Mouse (Mus musculus) forebrain, embryonic 15.5 days (tissue): ENCODE measurements around the gene Ntm. TPM values are rescaled to one million over a fixed set of nuclear protein-coding genes. Genes with fewer than 3 reads are reported as not detected.

ENCODE experiments used
- ATAC-seq: fragments of 200-750 bp; cut with Nextera tagmentation; replicated peaks from 2 replicates; pipeline ENCODE4 v1.8.0; 2017; ENCODE audit warnings: mild to moderate bottlenecking, moderate TSS enrichment, moderate library complexity
- H3K27ac ChIP-seq: fragments of 300-500 bp; sonication (generic); replicated peaks from 2 replicates; pipeline ENCODE4 v1.5.1; 2015; ENCODE audit warnings: mild to moderate bottlenecking, inconsistent platforms
- H3K27me3 ChIP-seq: fragments of 300-500 bp; sonication (generic); 2 replicates; pipeline ENCODE4 v1.6.1; 2015; ENCODE audit warnings: inconsistent platforms
- H3K36me3 ChIP-seq: fragments of 300-500 bp; sonication (generic); 2 replicates; pipeline ENCODE4 v1.6.1; 2015; ENCODE audit warnings: mild to moderate bottlenecking, inconsistent platforms
- H3K4me1 ChIP-seq: fragments of 300-500 bp; sonication (generic); 2 replicates; pipeline ENCODE4 v1.6.1; 2015; ENCODE audit warnings: inconsistent platforms
- H3K4me2 ChIP-seq: fragments of 300-500 bp; sonication (generic); replicated peaks from 2 replicates; pipeline ENCODE4 v1.6.1; 2015; ENCODE audit warnings: mild to moderate bottlenecking, inconsistent platforms
- H3K4me3 ChIP-seq: fragments of 300-500 bp; sonication (generic); 2 replicates; pipeline ENCODE4 v1.5.1; 2015; ENCODE audit warnings: mild to moderate bottlenecking, inconsistent platforms
- H3K9ac ChIP-seq: fragments of 300-500 bp; sonication (generic); replicated peaks from 2 replicates; pipeline ENCODE4 v1.6.1; 2015; ENCODE audit warnings: mild to moderate bottlenecking, inconsistent platforms
- H3K9me3 ChIP-seq: fragments of 300-500 bp; sonication (generic); 2 replicates; pipeline ENCODE4 v1.6.1; 2016; ENCODE audit warnings: inconsistent platforms
- WGBS: fragments of 180-500 bp; shearing (Covaris S2); methylation state at CpG from one replicate; pipeline ENCODE4 v1.1.7; 2015; ENCODE audit warnings: mixed read lengths; 5-methylcytosine and 5-hydroxymethylcytosine counted together
- polyA plus RNA-seq: library from polyadenylated mRNA; unstranded; fragments of >200 nt; fragmentation: Nextera tagmentation; extraction: Ambion mirVana; gene quantifications from 2 replicates; pipeline ENCODE4 v1.2.1, GENCODE M21; 2015

The Ntm gene
- polyA plus RNA-seq, 1 experiment from 2014 or later: 98.7 TPM

DNA sequence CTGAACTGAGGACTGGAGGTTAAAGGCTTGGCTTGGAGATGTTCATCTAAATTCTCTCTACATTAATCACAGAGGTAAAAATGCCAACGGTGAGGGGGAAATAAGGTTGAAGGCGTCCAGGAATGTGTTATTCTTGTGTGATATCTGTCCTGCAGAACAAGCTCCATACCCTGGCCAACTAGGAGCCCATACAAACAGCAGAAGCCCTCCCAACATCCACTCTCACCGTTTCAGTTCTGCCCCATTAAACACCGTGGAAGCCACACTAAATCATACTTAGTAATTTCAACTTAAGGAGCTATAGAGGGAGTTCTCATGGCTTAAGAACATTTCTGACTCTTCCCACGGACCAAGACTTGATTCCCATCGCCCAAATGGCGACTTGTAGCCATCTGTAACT, 620.6 kb downstream of the Ntm start:
- no peak overlapping the region for H3K27ac ChIP-seq
- H3K4me3 ChIP-seq: no peak overlapping the region
- no peaks in the 10 kb centered on the region for H3K27me3 ChIP-seq
- no peaks in the 10 kb centered on the region for H3K9me3 ChIP-seq
- H3K9ac ChIP-seq: no peak overlapping the region
- H3K4me1 ChIP-seq: no peaks in the 10 kb centered on the region
- no peak overlapping the region for H3K4me2 ChIP-seq
- 91% methylated on average over 7 of the region's 7 CpGs for WGBS
- ATAC-seq: no peak
- no peaks in the 10 kb centered on the region for H3K36me3 ChIP-seq

DNA sequence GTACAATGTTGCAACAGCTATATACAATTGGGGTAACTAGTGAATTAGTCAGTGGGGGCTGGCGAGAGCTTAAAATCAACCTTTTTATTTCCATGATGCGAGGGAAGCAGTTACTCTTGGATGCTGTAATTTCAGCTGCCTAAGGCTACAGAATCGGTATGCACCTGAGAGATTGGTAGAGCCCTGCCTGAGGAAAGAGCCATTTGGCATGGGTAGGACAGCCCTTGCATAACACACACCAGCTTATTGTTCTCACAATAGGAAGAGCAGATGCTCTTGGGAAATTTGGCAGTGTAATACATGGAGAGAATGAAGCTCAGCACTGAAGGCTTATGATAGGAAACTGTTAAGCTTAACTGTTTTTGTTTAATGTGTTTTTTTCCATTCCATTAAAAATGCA, 621.6 kb downstream of the Ntm start:
- H3K4me1 ChIP-seq: no peaks in the 10 kb centered on the region
- H3K27me3 ChIP-seq: no peaks in the 10 kb centered on the region
- H3K36me3 ChIP-seq: no peaks in the 10 kb centered on the region
- H3K4me3 ChIP-seq: no peak overlapping the region
- no peaks in the 10 kb centered on the region for H3K9me3 ChIP-seq
- H3K9ac ChIP-seq: no peak overlapping the region
- WGBS: 92% methylated on average over 3 of the region's 3 CpGs
- H3K4me2 ChIP-seq: no peak overlapping the region
- no peak for ATAC-seq
- H3K27ac ChIP-seq: no peak overlapping the region

DNA sequence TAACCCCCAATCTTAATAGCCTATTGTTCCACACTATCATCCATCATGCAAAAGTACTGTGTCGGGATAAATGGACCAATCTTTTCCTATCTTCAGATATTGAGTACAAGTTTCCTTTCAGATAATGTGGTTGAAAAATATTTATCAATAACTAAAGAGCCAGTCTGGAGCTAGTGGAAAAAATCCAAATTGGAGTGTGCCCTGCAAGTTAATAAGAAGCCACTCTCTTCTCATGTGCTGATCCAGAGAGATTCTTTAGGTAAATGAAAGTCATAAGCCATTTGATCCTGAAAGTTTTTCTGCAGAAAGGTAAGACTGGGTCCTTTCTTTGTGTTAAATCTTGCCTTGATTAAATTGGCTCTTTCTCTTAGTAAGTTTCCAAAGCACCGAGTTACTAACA, 627.3 kb downstream of the Ntm start:
- ATAC-seq: no peak
- WGBS: 62% methylated on average over 2 of the region's 2 CpGs
- H3K9ac ChIP-seq: no peak overlapping the region
- no peak overlapping the region for H3K4me3 ChIP-seq
- no peaks in the 10 kb centered on the region for H3K4me1 ChIP-seq
- H3K27ac ChIP-seq: no peak overlapping the region
- H3K27me3 ChIP-seq: no peaks in the 10 kb centered on the region
- H3K9me3 ChIP-seq: no peaks in the 10 kb centered on the region
- H3K36me3 ChIP-seq: no peaks in the 10 kb centered on the region
- no peak overlapping the region for H3K4me2 ChIP-seq

DNA sequence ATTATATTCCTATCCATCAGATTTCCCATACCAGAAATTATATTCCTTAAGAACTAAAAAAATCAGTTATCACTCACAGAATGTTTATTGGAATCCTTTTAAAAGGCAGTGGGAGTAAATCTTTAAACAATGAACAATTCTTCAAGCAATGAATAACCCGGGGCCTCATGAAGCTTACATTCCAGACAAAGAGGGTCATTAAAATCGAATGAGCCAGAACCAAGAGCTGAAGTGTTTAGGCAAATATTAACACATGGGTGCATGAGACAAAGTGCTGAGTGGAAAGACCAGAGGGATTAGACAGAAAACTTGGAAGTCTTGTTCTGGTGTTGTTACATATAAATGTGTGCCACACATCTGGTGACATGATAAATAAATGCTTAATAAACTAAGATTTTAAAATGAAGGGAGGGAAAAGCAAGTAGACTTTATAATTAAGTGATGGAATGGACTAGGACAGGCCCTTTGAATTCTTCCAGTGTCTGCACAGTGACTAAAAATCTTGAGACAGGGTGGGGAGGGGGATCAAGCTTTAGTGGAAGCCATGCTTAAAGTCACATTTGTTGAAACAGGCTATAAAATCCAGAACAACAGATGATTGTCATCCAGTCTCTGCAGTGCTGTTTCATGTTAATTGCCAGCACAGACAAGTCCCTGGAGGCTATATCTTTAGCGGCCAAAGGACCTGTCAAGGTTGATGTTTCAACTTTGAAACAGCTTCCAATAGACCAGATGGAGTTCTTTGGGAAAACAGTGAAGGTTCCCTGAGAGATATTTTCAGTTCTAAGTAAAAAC, 630.4 kb downstream of the Ntm start:
- WGBS: 18% methylated on average over 3 of the region's 3 CpGs

DNA sequence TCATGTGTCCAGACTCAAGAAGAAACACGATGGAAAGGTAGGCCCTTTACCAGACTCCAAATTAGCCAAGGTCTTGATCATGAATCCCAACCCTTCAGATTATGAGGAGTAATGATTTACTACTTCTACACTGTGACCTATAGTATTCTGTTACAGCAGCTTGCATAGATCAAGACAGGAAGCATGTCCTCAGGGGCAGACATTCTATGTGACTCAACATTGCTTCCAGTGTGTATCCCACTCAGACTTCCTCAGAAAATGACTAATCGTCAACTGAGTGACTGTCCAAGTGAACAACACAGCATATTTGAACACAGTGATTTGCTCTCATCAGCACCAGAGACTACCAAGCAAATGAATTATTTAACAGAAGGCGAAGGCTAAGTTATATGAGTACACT, 632.5 kb downstream of the Ntm start:
- 92% methylated on average over 3 of the region's 3 CpGs for WGBS
- Histone ChIP-seq H3K4me3 (no peak overlapping the region), H3K36me3 (no peaks in the 10 kb centered on the region), H3K4me1 (0 out of 2 replicates have a peak, but pooled peaks cover 2% of the 10 kb centered on the region), H3K27ac (no peak overlapping the region), H3K27me3 (no peaks in the 10 kb centered on the region), H3K9me3 (no peaks in the 10 kb centered on the region), H3K9ac (no peak overlapping the region), H3K4me2 (no peak overlapping the region)
- no peak for ATAC-seq

More for the DNA sequence above, 630.4 kb downstream of the Ntm start:
- Histone ChIP-seq H3K27me3 (no peaks in the 10 kb centered on the region), H3K4me2 (no peak overlapping the region), H3K9ac (no peak overlapping the region), H3K4me3 (no peak overlapping the region), H3K27ac (no peak overlapping the region), H3K4me1 (no peaks in the 10 kb centered on the region), H3K36me3 (no peaks in the 10 kb centered on the region), H3K9me3 (no peaks in the 10 kb centered on the region)
- no peak for ATAC-seq

DNA sequence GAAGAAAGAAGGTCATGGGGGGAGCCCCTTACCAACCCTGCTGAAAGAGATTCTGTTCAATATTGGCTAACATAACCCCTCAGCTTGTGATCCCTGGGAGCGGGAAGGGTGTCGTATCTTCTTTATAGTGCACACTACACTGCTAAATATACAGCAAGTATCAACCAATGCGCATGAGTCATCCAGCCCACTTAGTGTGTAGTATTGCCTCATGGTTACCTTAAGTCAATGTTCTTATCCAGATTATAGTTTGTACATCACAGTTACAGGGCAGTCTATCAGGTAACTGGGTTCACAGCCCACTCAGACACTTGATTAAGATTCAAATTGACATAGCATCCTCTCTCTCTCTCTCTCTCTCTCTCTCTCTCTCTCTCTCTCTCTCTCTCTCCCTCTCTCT, 636.7 kb downstream of the Ntm start:
- no peaks in the 10 kb centered on the region for H3K36me3 ChIP-seq
- no peak overlapping the region for H3K9ac ChIP-seq
- H3K9me3 ChIP-seq: no peaks in the 10 kb centered on the region
- no peak overlapping the region for H3K4me2 ChIP-seq
- 0 out of 2 replicates have a peak, but pooled peaks cover 3% of the 10 kb centered on the region for H3K4me1 ChIP-seq
- no peak overlapping the region for H3K4me3 ChIP-seq
- no peak for ATAC-seq
- no peaks in the 10 kb centered on the region for H3K27me3 ChIP-seq
- no peak overlapping the region for H3K27ac ChIP-seq
- WGBS: 95% methylated on average over 3 of the region's 3 CpGs

DNA sequence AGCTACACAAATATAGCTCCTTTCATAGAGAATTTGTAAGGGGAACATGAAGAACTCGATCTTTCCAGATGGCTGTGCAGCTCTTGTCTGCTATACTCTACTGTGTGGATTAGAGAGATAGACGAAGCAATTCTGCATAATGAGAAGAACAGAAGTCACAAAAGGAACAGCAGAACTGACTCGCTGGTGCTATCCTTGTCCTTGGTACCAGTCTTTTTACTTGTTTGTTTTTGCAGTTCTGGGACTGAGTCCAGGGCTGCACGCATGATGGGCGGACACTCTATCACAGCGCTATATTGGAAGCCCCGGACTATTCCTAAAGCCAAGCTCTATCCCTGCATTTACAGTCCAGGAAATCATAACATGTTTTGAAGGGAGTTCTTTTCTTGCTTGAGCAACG, 637.8 kb downstream of the Ntm start:
- Histone ChIP-seq H3K9me3 (no peaks in the 10 kb centered on the region), H3K9ac (no peak overlapping the region), H3K27me3 (no peaks in the 10 kb centered on the region), H3K36me3 (no peaks in the 10 kb centered on the region), H3K27ac (no peak overlapping the region), H3K4me3 (no peak overlapping the region), H3K4me2 (no peak overlapping the region), H3K4me1 (0 out of 2 replicates have a peak, but pooled peaks cover 3% of the 10 kb centered on the region)
- 73% methylated on average over 8 of the region's 8 CpGs for WGBS
- no peak for ATAC-seq

DNA sequence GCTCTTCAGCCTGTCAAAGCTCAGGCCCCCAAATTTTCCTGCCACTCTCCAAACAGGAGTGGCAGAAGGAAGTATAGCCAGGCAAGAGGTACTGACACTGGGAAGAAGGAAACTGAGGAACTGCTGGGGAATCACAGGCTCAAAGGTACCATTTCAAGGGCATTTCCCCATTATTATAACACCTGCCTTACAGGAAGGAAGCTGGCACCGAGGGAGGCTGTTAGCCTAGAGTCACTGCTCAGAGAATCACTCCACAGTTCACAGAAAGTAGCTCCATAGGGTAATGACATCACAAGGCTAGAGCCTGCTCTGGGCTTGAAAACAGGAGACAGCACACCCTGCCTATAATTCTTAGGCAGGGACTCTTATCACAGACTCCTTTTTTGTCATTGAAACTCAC, 643.7 kb downstream of the Ntm start:
- WGBS: 78% methylated on average over 1 of the region's 1 CpGs
- H3K4me3 ChIP-seq: no peak overlapping the region
- H3K9me3 ChIP-seq: no peaks in the 10 kb centered on the region
- H3K36me3 ChIP-seq: no peaks in the 10 kb centered on the region
- no peak for ATAC-seq
- H3K27me3 ChIP-seq: no peaks in the 10 kb centered on the region
- H3K9ac ChIP-seq: no peak overlapping the region
- H3K4me2 ChIP-seq: no peak overlapping the region
- H3K27ac ChIP-seq: no peak overlapping the region
- peaks cover 37% of the 10 kb centered on the region for H3K4me1 ChIP-seq

DNA sequence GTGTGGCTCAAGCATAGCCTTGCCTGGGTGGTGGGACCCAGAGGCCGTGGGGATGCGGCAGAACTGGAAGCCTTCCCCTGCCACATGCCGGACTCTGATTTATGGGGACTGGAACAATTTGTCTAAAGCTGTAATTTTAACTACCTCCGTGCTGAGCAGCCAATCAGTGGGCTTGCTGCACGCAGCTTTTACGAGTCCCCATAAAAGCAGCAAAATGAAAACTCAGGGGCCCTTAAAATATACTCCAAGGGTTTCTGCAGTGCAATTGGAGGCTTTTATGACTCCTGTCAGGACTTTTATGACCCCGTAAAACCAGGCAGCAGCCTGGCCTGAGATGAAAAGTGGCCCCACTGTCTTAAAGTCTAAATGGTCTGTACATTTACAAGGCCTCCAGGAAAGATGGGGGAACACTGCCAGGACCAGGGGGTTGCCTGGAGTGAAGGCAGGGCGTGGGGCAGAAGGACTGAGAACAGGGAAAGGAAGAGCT, 644.2 kb downstream of the Ntm start:
- ATAC-seq: no peak
- 76% methylated on average over 8 of the region's 8 CpGs for WGBS
- no peaks in the 10 kb centered on the region for H3K9me3 ChIP-seq

DNA sequence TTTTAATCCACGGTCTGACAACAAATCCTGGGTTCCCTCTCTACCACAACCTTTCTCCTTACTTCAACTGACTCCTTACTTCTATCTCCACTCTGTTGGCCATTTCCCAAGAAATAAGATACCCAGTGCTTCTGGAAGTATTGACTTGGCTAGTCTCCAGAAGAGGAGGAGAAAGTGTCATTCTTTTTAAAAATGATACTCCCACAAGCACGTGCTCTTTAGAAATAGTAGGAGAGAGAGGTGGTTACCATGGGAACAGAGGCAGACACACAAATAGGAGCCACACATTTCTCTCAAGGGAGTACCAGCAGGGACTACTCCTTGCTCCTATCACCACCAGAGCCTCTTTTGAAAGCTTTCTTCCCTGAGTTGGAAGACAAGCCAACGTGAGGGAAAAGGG, 645.3 kb downstream of the Ntm start:
- Histone ChIP-seq H3K4me3 (no peak overlapping the region), H3K9me3 (no peaks in the 10 kb centered on the region), H3K4me1 (peaks cover 37% of the 10 kb centered on the region), H3K9ac (no peak overlapping the region), H3K27me3 (no peaks in the 10 kb centered on the region), H3K4me2 (no peak overlapping the region), H3K27ac (peak overlapping the region; percentile 61), H3K36me3 (no peaks in the 10 kb centered on the region)
- 18% methylated on average over 3 of the region's 3 CpGs for WGBS
- ATAC-seq: peak; percentile 87

More for the DNA sequence above, 644.2 kb downstream of the Ntm start:
- no peak overlapping the region for H3K4me2 ChIP-seq
- no peak overlapping the region for H3K9ac ChIP-seq
- no peaks in the 10 kb centered on the region for H3K27me3 ChIP-seq
- no peak overlapping the region for H3K4me3 ChIP-seq
- peaks cover 37% of the 10 kb centered on the region for H3K4me1 ChIP-seq
- H3K27ac ChIP-seq: no peak overlapping the region
- no peaks in the 10 kb centered on the region for H3K36me3 ChIP-seq

DNA sequence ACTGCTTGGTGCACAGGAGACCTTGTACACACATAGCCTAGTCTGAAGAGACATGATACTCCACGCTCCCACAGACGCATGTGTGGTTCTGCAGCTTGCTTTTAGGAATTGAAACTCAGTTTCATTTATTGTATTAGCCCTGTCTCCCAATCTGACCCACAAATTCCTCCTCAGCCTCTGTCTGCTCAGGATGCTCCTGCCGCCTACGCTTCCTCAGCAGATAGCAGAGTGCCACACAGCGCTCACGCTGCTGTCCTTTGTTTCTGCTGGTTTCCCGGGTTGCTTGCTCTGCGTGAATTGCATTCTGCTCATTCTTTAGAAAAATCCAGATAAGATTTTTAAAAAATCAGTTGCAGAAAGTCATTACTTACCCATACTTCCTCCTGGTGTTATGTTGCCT, 647.1 kb downstream of the Ntm start:
- no peaks in the 10 kb centered on the region for H3K9me3 ChIP-seq
- no peak for ATAC-seq
- WGBS: 37% methylated on average over 8 of the region's 8 CpGs
- no peak overlapping the region for H3K4me3 ChIP-seq
- H3K9ac ChIP-seq: no peak overlapping the region; the same call in 1 of the 2 replicates
- no peaks in the 10 kb centered on the region for H3K27me3 ChIP-seq
- no peak overlapping the region for H3K4me2 ChIP-seq
- H3K36me3 ChIP-seq: no peaks in the 10 kb centered on the region
- H3K4me1 ChIP-seq: peaks cover 37% of the 10 kb centered on the region
- peak overlapping the region; percentile 61 for H3K27ac ChIP-seq

DNA sequence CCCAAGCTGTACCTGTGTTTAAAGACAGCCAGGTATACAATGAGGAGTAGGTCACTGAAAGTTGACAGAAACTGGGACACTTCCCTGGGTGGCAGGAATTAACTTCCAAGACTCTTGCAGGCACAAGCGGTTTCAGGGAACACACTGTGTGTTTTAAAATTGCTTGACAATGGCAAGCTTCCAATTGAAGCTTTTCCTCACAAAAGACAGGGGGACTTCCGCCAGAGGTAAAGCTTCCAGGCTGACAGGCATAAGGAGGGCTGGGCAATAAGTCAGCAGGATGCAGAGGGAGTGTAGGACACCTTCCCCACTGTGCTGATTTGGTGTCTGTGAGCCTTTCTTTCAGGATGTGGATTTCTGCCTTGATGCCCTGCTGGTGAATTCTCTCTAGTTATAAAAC, 656.0 kb downstream of the Ntm start:
- ATAC-seq: no peak
- Histone ChIP-seq H3K27ac (no peak overlapping the region), H3K4me1 (peaks cover 5% of the 10 kb centered on the region; the same call in 1 of the 2 replicates), H3K4me2 (no peak overlapping the region), H3K9me3 (no peaks in the 10 kb centered on the region), H3K27me3 (no peaks in the 10 kb centered on the region), H3K9ac (no peak overlapping the region), H3K36me3 (no peaks in the 10 kb centered on the region), H3K4me3 (no peak overlapping the region)
- WGBS: 8% methylated on average over 2 of the region's 2 CpGs

DNA sequence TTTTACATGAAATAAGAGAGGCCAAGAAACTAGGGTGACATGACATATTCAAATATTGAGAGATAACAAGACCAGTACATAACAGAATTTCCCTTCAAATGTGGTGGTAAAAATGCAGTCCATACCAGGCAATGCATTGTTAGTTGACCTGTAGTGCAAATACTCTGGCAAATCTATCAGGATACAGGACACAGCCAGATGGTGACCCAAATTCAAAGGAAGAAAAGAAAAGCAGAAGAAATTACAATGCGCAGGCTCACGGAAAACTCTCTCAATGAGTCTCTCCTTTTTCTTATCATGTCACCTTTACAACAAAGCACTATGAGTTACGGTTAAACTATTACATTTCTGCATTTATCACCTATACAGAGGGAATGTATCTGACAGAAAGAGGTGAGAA, 664.6 kb downstream of the Ntm start:
- H3K36me3 ChIP-seq: no peaks in the 10 kb centered on the region
- no peaks in the 10 kb centered on the region for H3K27me3 ChIP-seq
- H3K9ac ChIP-seq: no peak overlapping the region
- H3K9me3 ChIP-seq: no peaks in the 10 kb centered on the region
- no peak overlapping the region for H3K27ac ChIP-seq
- no peak for ATAC-seq
- peaks cover 5% of the 10 kb centered on the region for H3K4me1 ChIP-seq
- 71% methylated on average over 3 of the region's 3 CpGs for WGBS
- no peak overlapping the region for H3K4me3 ChIP-seq
- H3K4me2 ChIP-seq: no peak overlapping the region
